Mouse (Mus musculus) midbrain, embryonic 13.5 days (tissue): ENCODE measurements around the gene Proser3. TPM values are rescaled to one million over a fixed set of nuclear protein-coding genes. Genes with fewer than 3 reads are reported as not detected.
"Not testable (repeated sequence)": the region's sequence is repeated elsewhere in the genome, so short reads cannot be mapped to it uniquely, and the experiment has no call there.

Source experiments
- ATAC-seq: fragments of 200-750 bp; cut with Nextera tagmentation; 2 replicates; pipeline ENCODE4 v1.8.0; 2017; ENCODE audit warnings: mild to moderate bottlenecking, moderate TSS enrichment, moderate library complexity
- H3K27ac ChIP-seq: fragments of 300-500 bp; sonication (generic); 2 replicates; pipeline ENCODE4 v1.5.1; 2015; ENCODE audit warnings: inconsistent platforms, mild to moderate bottlenecking, moderate library complexity
- H3K27me3 ChIP-seq: fragments of 300-500 bp; sonication (generic); 2 replicates; pipeline ENCODE4 v1.6.1; 2015; ENCODE audit warnings: mild to moderate bottlenecking, inconsistent platforms
- H3K36me3 ChIP-seq: fragments of 300-500 bp; sonication (generic); 2 replicates; pipeline ENCODE4 v1.6.1; 2015; ENCODE audit warnings: mild to moderate bottlenecking, inconsistent platforms
- H3K4me1 ChIP-seq: fragments of 300-500 bp; sonication (generic); replicated peaks from 2 replicates; pipeline ENCODE4 v1.6.1; 2015; ENCODE audit warnings: inconsistent platforms
- H3K4me2 ChIP-seq: fragments of 300-500 bp; sonication (generic); replicated peaks from 2 replicates; pipeline ENCODE4 v1.6.1; 2015; ENCODE audit warnings: moderate library complexity, mild to moderate bottlenecking, inconsistent platforms
- H3K4me3 ChIP-seq: fragments of 300-500 bp; sonication (generic); replicated peaks from 2 replicates; pipeline ENCODE4 v1.5.1; 2015; ENCODE audit warnings: mild to moderate bottlenecking, inconsistent platforms
- H3K9ac ChIP-seq: fragments of 300-500 bp; sonication (generic); replicated peaks from 2 replicates; pipeline ENCODE4 v1.6.1; 2015; ENCODE audit warnings: mild to moderate bottlenecking, inconsistent platforms
- H3K9me3 ChIP-seq: fragments of 300-500 bp; sonication (generic); 2 replicates; pipeline ENCODE4 v1.6.1; 2016; ENCODE audit warnings: mild to moderate bottlenecking, inconsistent platforms
- WGBS: fragments of 180-500 bp; shearing (Covaris S2); methylation state at CpG from one replicate; pipeline ENCODE4 v1.1.7; 2015; 5-methylcytosine and 5-hydroxymethylcytosine counted together
- microRNA-seq: library from miRNA; unstranded; fragments of <30 nt; microRNA quantifications from one replicate; pipeline ENCODE4, GENCODE M21; 2016
- polyA plus RNA-seq: library from polyadenylated mRNA; unstranded; fragments of >200 nt; fragmentation: Nextera tagmentation; extraction: Ambion mirVana; gene quantifications from 2 replicates; pipeline ENCODE4 v1.2.1, GENCODE M21; 2015

Gene Proser3
- polyA plus RNA-seq, 1 experiment from 2014 or later, result 12.3 TPM

DNA sequence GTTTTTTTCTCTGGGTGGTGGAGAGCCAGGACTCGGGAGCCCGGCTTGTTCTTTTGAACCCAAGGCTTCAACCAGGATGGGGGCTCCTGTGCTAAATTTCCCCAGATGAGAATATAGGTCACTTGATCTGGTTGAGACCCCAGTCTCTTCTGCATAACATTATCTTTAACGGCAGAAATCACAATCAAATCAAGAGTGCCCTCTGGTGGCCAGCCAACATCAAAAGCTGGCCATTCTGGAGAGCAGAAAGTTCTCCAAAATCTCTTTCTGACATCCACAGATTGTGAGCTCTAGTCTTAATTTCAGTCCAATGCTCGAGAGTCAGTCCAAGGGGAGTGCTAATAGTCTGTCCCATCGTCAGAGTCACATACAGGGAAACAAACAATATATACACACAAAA is 50.9 kb downstream of the Proser3 start:
- H3K4me1 ChIP-seq, result not testable (repeated sequence)

DNA sequence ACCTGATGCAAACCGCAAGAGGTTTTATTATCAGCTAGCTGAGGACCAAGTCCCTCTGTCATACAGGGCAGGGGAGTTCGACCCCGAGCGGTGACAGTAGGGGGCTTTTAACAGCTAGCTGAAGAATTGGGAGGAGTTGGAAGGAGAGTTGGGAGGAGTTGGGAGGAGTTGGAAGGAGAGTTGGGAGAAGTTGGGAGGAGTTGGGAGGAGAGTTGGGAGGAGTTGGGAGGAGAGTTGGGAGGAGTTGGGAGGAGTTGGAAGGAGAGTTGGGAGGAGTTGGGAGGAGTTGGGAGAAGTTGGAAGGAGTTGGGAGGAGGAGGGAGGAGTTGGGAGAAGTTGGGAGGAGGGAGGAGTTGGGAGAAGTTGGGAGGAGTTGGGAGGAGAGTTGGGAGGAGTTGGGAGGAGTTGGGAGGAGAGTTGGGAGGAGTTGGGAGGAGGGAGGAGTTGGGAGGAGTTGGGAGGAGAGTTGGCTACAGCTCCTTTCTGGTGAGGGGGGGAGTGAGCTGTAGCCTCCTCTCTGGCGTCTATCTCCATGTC is 56.5 kb downstream of the Proser3 start:
- not testable (repeated sequence) for H3K9me3 ChIP-seq, H3K4me1 ChIP-seq, H3K9ac ChIP-seq, H3K27me3 ChIP-seq, H3K27ac ChIP-seq, H3K4me3 ChIP-seq, H3K36me3 ChIP-seq, ATAC-seq, H3K4me2 ChIP-seq
- WGBS, result 54% methylated on average over 5 of the region's 5 CpGs

More for the DNA sequence above, 50.9 kb downstream of the Proser3 start:
- H3K9ac ChIP-seq, H3K4me2 ChIP-seq, H3K27ac ChIP-seq, H3K36me3 ChIP-seq, H3K9me3 ChIP-seq, ATAC-seq, H3K27me3 ChIP-seq, H3K4me3 ChIP-seq: not testable (repeated sequence)
- 78% methylated on average over 5 of the region's 5 CpGs for WGBS

DNA sequence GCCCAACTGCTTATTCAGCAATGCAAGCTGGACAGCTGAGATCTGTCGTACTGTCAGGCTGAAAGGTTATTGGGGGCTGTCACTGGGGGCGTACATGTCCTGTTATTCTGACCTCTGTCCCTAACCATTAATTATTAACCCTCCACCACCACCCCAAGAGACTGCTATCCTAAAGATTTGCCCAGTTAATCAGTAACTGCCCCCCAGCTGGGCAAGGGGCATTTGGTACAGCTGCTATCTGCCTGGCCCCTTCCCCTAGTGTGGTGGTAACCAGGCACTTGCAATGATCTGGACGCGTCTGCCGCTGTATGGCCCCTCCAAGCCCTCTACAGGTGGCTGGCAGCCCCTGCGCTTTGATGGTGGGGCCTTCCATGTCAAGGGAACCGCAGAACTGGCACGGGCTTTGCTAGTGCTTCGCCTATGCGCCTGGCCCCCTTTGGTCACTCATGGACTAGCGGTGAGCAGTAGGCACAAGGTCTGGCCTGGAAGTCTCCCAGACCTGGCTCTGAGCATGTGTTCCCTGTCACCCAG is 58.6 kb downstream of the Proser3 start, which contains the start of gene Prodh2:
TSS of gene Prodh2 (plus strand) at position 222 of the 531 bp plus-strand sequence.
- H3K27ac ChIP-seq, result no peak within 1 kb of the TSS
- peaks cover 9% of the 10 kb centered on the region; the same call in 1 of the 2 replicates for H3K27me3 ChIP-seq
- H3K9me3 ChIP-seq, result no peaks in the 10 kb centered on the region
- H3K4me1 ChIP-seq, result no peaks in the 10 kb centered on the region
- 72% methylated on average over 11 of the region's 11 CpGs for WGBS
- no peak within 1 kb of the TSS for H3K9ac ChIP-seq
- no peak within 1 kb of the TSS for H3K4me2 ChIP-seq
- no peaks in the 10 kb centered on the region for H3K36me3 ChIP-seq
- no peak within 1 kb of the TSS for H3K4me3 ChIP-seq
- ATAC-seq, result no peak

DNA sequence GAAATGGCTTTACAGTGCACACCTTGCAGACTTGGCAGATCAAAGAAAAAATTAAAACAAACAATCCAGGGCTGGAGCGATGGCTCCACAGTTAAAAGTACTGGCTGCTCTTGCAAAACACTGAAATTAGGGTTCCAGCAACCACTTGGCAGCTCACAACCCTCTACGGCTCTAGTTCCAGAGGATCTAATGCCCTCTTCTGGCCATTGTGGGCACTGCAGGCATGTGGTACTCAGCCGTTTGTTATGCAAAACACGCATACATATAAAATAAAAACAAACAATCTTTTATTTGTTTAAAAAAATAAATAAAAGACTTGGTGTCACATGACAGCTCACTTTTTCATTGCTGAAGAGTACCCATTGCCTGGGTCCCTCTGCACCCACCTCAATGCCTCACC is 59.3 kb downstream of the Proser3 start:
- Histone ChIP-seq H3K4me2 (no peak overlapping the region), H3K27me3 (peaks cover 9% of the 10 kb centered on the region; the same call in 1 of the 2 replicates), H3K4me3 (no peak overlapping the region), H3K9ac (no peak overlapping the region), H3K9me3 (no peaks in the 10 kb centered on the region), H3K27ac (no peak overlapping the region), H3K36me3 (no peaks in the 10 kb centered on the region), H3K4me1 (no peaks in the 10 kb centered on the region)
- WGBS, result 22% methylated on average over 4 of the region's 4 CpGs
- no peak for ATAC-seq

DNA sequence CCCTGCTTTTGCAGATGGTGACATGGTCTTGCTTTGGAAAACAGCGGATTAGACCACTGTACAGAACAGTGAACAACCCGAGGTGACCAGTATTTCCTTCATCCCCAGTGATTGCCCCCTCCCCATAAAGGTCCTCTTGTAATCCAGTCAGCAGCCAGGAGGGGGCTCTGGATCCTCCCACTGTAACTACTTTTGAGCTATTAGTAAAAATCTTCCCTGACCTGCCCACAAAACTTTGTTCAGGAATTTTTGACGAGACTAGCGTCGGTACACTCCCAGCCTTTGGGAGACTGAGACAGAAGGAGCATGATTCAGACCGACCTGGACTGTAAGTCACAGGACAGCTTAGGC is 61.2 kb downstream of the Proser3 start:
- Histone ChIP-seq H3K27me3 (peaks cover 9% of the 10 kb centered on the region; the same call in 1 of the 2 replicates), H3K9ac (no peak overlapping the region), H3K4me1 (no peaks in the 10 kb centered on the region), H3K9me3 (no peaks in the 10 kb centered on the region), H3K27ac (no peak overlapping the region), H3K4me2 (no peak overlapping the region), H3K4me3 (no peak overlapping the region), H3K36me3 (no peaks in the 10 kb centered on the region)
- no peak for ATAC-seq
- WGBS, result 17% methylated on average over 6 of the region's 6 CpGs

DNA sequence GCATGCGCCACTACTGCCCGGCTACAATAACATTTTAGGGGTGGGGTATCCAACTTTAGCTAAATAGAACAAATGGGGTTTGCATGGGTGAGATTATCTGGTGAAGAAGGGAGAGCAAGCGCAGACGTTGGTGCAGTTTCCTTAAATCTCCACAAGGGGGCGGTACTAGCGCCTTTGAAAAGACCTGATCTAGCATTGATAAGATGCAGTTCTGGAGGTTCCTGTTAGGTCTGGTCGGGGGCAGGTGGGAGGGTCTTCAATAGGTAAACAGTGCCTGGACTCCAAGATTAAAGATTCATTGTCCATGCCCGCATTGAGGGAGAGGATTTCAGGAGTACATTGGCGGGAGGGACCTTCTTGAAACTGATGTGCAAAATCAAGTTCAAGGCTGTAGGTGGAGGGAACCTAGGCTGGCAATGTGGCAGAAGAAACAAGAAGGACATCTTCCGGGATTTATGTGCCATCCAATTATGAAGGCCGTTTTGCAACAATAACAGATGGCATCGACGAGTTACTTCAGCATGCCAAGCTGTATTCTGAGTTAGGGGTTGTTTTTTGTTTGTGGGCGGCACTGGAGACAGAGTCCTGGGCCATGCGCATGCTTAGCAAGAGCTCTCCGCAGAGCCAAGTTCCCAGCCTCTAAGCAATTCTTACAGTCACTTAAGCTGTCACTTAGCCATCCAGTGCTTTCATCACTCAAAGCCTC is 61.7 kb downstream of the Proser3 start:
- Histone ChIP-seq H3K36me3 (no peaks in the 10 kb centered on the region), H3K4me3 (no peak overlapping the region), H3K27me3 (peaks cover 9% of the 10 kb centered on the region; the same call in 1 of the 2 replicates), H3K27ac (no peak overlapping the region), H3K4me2 (no peak overlapping the region), H3K4me1 (no peaks in the 10 kb centered on the region), H3K9ac (no peak overlapping the region), H3K9me3 (no peaks in the 10 kb centered on the region)
- WGBS, result 34% methylated on average over 16 of the region's 16 CpGs
- ATAC-seq, result no peak

Small RNAs within 50 kb of the gene (microRNA-seq; reads per million reads assigned to microRNA genes)
- gene Gm38670, result 0.82 reads per million
- not detected for gene Mir3569

Other genes starting within 250 kb of the Proser3 start
- gene Alkbh6, start 243.6 kb downstream of the Proser3 start, polyA plus RNA-seq, result 128 and 132 TPM in 2 replicates
- 10.8 and 11.7 TPM in 2 replicates for gene Syne4, start 237.5 kb downstream of the Proser3 start, polyA plus RNA-seq
- not detected in 2 replicates for gene E130208F15Rik, start 230.6 kb downstream of the Proser3 start, polyA plus RNA-seq
- gene Sdhaf1, start 228.4 kb downstream of the Proser3 start, polyA plus RNA-seq, result 21.2 and 23.6 TPM in 2 replicates
- gene Lrfn3, start 189.5 kb downstream of the Proser3 start, polyA plus RNA-seq, result 11.4 and 13.0 TPM in 2 replicates
- gene Tyrobp, start 138.5 kb downstream of the Proser3 start, polyA plus RNA-seq, result 21.0 and 23.8 TPM in 2 replicates
- 0.54 TPM in 1 of 2 replicates, not detected in the other for gene Hcst, start 132.4 kb downstream of the Proser3 start, polyA plus RNA-seq
- 1.2 and 1.3 TPM in 2 replicates for gene Nfkbid, start 130.6 kb downstream of the Proser3 start, polyA plus RNA-seq
- gene Aplp1, start 106.8 kb downstream of the Proser3 start, polyA plus RNA-seq, result 521 and 559 TPM in 2 replicates
- gene Kirrel2, start 94.6 kb downstream of the Proser3 start, polyA plus RNA-seq, result 3.1 and 3.6 TPM in 2 replicates
- gene Nphs1, start 94.0 kb downstream of the Proser3 start, polyA plus RNA-seq, result 0.78 and 0.94 TPM in 2 replicates
- not detected in 2 replicates for gene Prodh2, start 58.7 kb downstream of the Proser3 start, polyA plus RNA-seq
- gene Arhgap33, start 17.2 kb downstream of the Proser3 start, polyA plus RNA-seq, result 106 and 114 TPM in 2 replicates
- 5.7 and 6.6 TPM in 2 replicates for gene Hspb6, start 121 bp downstream of the Proser3 start, polyA plus RNA-seq
- 54.4 and 60.4 TPM in 2 replicates for gene Lin37, start 7.5 kb upstream of the Proser3 start, polyA plus RNA-seq
- gene U2af1l4, start 11.0 kb upstream of the Proser3 start, polyA plus RNA-seq, result 92.5 and 102 TPM in 2 replicates
- 20.7 and 22.6 TPM in 2 replicates for gene Gm49396, start 11.0 kb upstream of the Proser3 start, polyA plus RNA-seq
- 131 and 133 TPM in 2 replicates for gene Psenen, start 11.3 kb upstream of the Proser3 start, polyA plus RNA-seq
- 4.8 and 6.6 TPM in 2 replicates for gene Igflr1, start 13.1 kb upstream of the Proser3 start, polyA plus RNA-seq
- 12.9 and 13.3 TPM in 2 replicates for gene Kmt2b, start 36.4 kb upstream of the Proser3 start, polyA plus RNA-seq
- 0.14 and 0.31 TPM in 2 replicates for gene Zbtb32, start 46.6 kb upstream of the Proser3 start, polyA plus RNA-seq
- 0.46 and 0.73 TPM in 2 replicates for gene Upk1a, start 60.5 kb upstream of the Proser3 start, polyA plus RNA-seq
- 1,046 and 1,055 TPM in 2 replicates for gene Cox6b1, start 73.9 kb upstream of the Proser3 start, polyA plus RNA-seq
- gene Etv2, start 83.6 kb upstream of the Proser3 start, polyA plus RNA-seq, result not detected in 2 replicates
- gene Rbm42, start 98.0 kb upstream of the Proser3 start, polyA plus RNA-seq, result 130 and 153 TPM in 2 replicates
- gene Haus5, start 112.7 kb upstream of the Proser3 start, polyA plus RNA-seq, result 34.2 and 37.0 TPM in 2 replicates
- not detected in 2 replicates for gene Pmis2, start 119.3 kb upstream of the Proser3 start, polyA plus RNA-seq
- not detected in 2 replicates for gene 2200002J24Rik, start 146.6 kb upstream of the Proser3 start, polyA plus RNA-seq
- gene Atp4a, start 159.9 kb upstream of the Proser3 start, polyA plus RNA-seq, result 0.62 and 1.3 TPM in 2 replicates
- gene Tmem147, start 177.2 kb upstream of the Proser3 start, polyA plus RNA-seq, result 200 and 203 TPM in 2 replicates
- 1.1 and 2.2 TPM in 2 replicates for gene Gapdhs, start 191.4 kb upstream of the Proser3 start, polyA plus RNA-seq
- gene Sbsn, start 199.2 kb upstream of the Proser3 start, polyA plus RNA-seq, result 2.3 TPM in 2 replicates
- gene Dmkn, start 211.5 kb upstream of the Proser3 start, polyA plus RNA-seq, result 0.27 and 0.57 TPM in 2 replicates
- gene Krtdap, start 235.6 kb upstream of the Proser3 start, polyA plus RNA-seq, result not detected in 2 replicates